Mouse (Mus musculus) liver, embryonic 15.5 days (tissue): ENCODE data around the gene Slc25a11. TPM values are rescaled to one million over a fixed set of nuclear protein-coding genes. Genes with fewer than 3 reads are reported as not detected.

Experiments
- ATAC-seq: fragments of 200-750 bp; cut with Nextera tagmentation; 2 replicates; pipeline ENCODE4 v1.8.0; 2017; ENCODE audit warnings: moderate number of reproducible peaks, mild to moderate bottlenecking, moderate library complexity; ENCODE audit not compliant: insufficient read depth
- H3K27ac ChIP-seq: fragments of 300-500 bp; sonication (generic); replicated peaks from 2 replicates; pipeline ENCODE4 v1.5.1; 2015; ENCODE audit warnings: mild to moderate bottlenecking, inconsistent platforms
- H3K27me3 ChIP-seq: fragments of 300-500 bp; sonication (generic); 2 replicates; pipeline ENCODE4 v1.6.1; 2015; ENCODE audit warnings: mild to moderate bottlenecking, inconsistent platforms
- H3K36me3 ChIP-seq: fragments of 300-500 bp; sonication (generic); replicated peaks from 2 replicates; pipeline ENCODE4 v1.6.1; 2015; ENCODE audit warnings: moderate library complexity, mild to moderate bottlenecking, inconsistent platforms
- H3K4me1 ChIP-seq: fragments of 300-500 bp; sonication (generic); replicated peaks from 2 replicates; pipeline ENCODE4 v1.6.1; 2015; ENCODE audit warnings: inconsistent platforms
- H3K4me2 ChIP-seq: fragments of 300-500 bp; sonication (generic); 2 replicates; pipeline ENCODE4 v1.6.1; 2015; ENCODE audit warnings: moderate library complexity, mild to moderate bottlenecking, inconsistent platforms
- H3K4me3 ChIP-seq: fragments of 300-500 bp; sonication (generic); replicated peaks from 2 replicates; pipeline ENCODE4 v1.5.1; 2015; ENCODE audit warnings: mild to moderate bottlenecking, inconsistent platforms
- H3K9ac ChIP-seq: fragments of 300-500 bp; sonication (generic); 2 replicates; pipeline ENCODE4 v1.6.1; 2015; ENCODE audit warnings: moderate library complexity, mild to moderate bottlenecking, inconsistent platforms
- H3K9me3 ChIP-seq: fragments of 300-500 bp; sonication (generic); replicated peaks from 2 replicates; pipeline ENCODE4 v1.6.1; 2016; ENCODE audit warnings: inconsistent platforms
- WGBS: fragments of 180-500 bp; shearing (Covaris S2); methylation state at CpG from one replicate; pipeline ENCODE4 v1.1.7; 2015; ENCODE audit warnings: mixed read lengths; ENCODE audit not compliant: insufficient replicate concordance; 5-methylcytosine and 5-hydroxymethylcytosine counted together
- polyA plus RNA-seq: library from polyadenylated mRNA; unstranded; fragments of >200 nt; fragmentation: Nextera tagmentation; extraction: Ambion mirVana; gene quantifications from 2 replicates; pipeline ENCODE4 v1.2.1, GENCODE M21; 2015

Gene Slc25a11
- polyA plus RNA-seq, 1 experiment from 2014 or later: 70.3 TPM

- Histone ChIP-seq H3K4me3 (no peak overlapping the region), H3K4me1 (peaks cover 26% of the 10 kb centered on the region), H3K4me2 (no peak overlapping the region), H3K27ac (peak overlapping the region; percentile 64; the same call in 1 of the 2 replicates), H3K27me3 (no peaks in the 10 kb centered on the region), H3K9ac (no peak overlapping the region), H3K36me3 (peaks cover 30% of the 10 kb centered on the region), H3K9me3 (no peaks in the 10 kb centered on the region)
- ATAC-seq: no peak
- 81% methylated on average over 8 of the region's 8 CpGs for WGBS
Measured at GRCm38 (mm10) chr11:70679361-70679760, 32.1 kb upstream of the Slc25a11 start.

GRCm38 (mm10) chr11:70678576-70678975, 31.3 kb upstream of the Slc25a11 start:
- Histone ChIP-seq H3K36me3 (peaks cover 36% of the 10 kb centered on the region), H3K27me3 (no peaks in the 10 kb centered on the region), H3K9ac (no peak overlapping the region), H3K4me1 (peaks cover 26% of the 10 kb centered on the region), H3K27ac (peak overlapping the region; percentile 73), H3K4me2 (no peak overlapping the region), H3K9me3 (no peaks in the 10 kb centered on the region), H3K4me3 (no peak overlapping the region)
- 73% methylated on average over 2 of the region's 2 CpGs for WGBS
- peak; percentile 54 for ATAC-seq

- H3K9ac ChIP-seq: no peak overlapping the region
- WGBS: 61% methylated on average over 9 of the region's 9 CpGs
Measured at GRCm38 (mm10) chr11:70678092-70678491, 30.8 kb upstream of the Slc25a11 start.

GRCm38 (mm10) chr11:70674501-70674900, 27.2 kb upstream of the Slc25a11 start:
- no peak for ATAC-seq
- Histone ChIP-seq H3K9ac (no peak overlapping the region), H3K27me3 (no peaks in the 10 kb centered on the region), H3K9me3 (no peaks in the 10 kb centered on the region), H3K4me2 (no peak overlapping the region), H3K4me1 (peaks cover 32% of the 10 kb centered on the region), H3K36me3 (peaks cover 23% of the 10 kb centered on the region; the same call in 1 of the 2 replicates), H3K27ac (no peak overlapping the region), H3K4me3 (no peak overlapping the region)
- WGBS: 55% methylated on average over 11 of the region's 11 CpGs

More at GRCm38 (mm10) chr11:70678092-70678491, 30.8 kb upstream of the Slc25a11 start:
- Histone ChIP-seq H3K27me3 (no peaks in the 10 kb centered on the region), H3K27ac (peak overlapping the region; percentile 73), H3K4me1 (peaks cover 26% of the 10 kb centered on the region), H3K9me3 (no peaks in the 10 kb centered on the region), H3K36me3 (peaks cover 32% of the 10 kb centered on the region), H3K4me3 (no peak overlapping the region), H3K4me2 (no peak overlapping the region)
- ATAC-seq: peak; percentile 61

- 85% methylated on average over 6 of the region's 6 CpGs for WGBS
- no peak overlapping the region for H3K27ac ChIP-seq
- peaks cover 23% of the 10 kb centered on the region; the same call in 1 of the 2 replicates for H3K36me3 ChIP-seq
Measured at GRCm38 (mm10) chr11:70674014-70674413, 26.7 kb upstream of the Slc25a11 start.

GRCm38 (mm10) chr11:70671333-70672047, 24.2 kb upstream of the Slc25a11 start:
- WGBS: 76% methylated on average over 16 of the region's 16 CpGs
- Histone ChIP-seq H3K4me1 (peaks cover 41% of the 10 kb centered on the region), H3K9me3 (no peaks in the 10 kb centered on the region), H3K36me3 (peaks cover 24% of the 10 kb centered on the region; the same call in 1 of the 2 replicates), H3K4me3 (no peak overlapping the region), H3K9ac (no peak overlapping the region), H3K27ac (no peak overlapping the region), H3K4me2 (no peak overlapping the region), H3K27me3 (no peaks in the 10 kb centered on the region)
- no peak for ATAC-seq

More at GRCm38 (mm10) chr11:70674014-70674413, 26.7 kb upstream of the Slc25a11 start:
- H3K4me1 ChIP-seq: peaks cover 28% of the 10 kb centered on the region
- no peak overlapping the region for H3K4me3 ChIP-seq
- H3K9ac ChIP-seq: no peak overlapping the region
- no peak for ATAC-seq
- no peaks in the 10 kb centered on the region for H3K27me3 ChIP-seq
- H3K4me2 ChIP-seq: no peak overlapping the region
- no peaks in the 10 kb centered on the region for H3K9me3 ChIP-seq

- H3K4me2 ChIP-seq: peak overlapping the region; percentile 98
- peaks cover 47% of the 10 kb centered on the region for H3K4me1 ChIP-seq
- no peaks in the 10 kb centered on the region for H3K9me3 ChIP-seq
- 55% methylated on average over 14 of the region's 14 CpGs for whole genome bisulfite sequencing
- no peak for ATAC-seq
- H3K4me3 ChIP-seq: peak overlapping the region; percentile 79
- peak overlapping the region; percentile 98 for H3K27ac ChIP-seq
- H3K9ac ChIP-seq: peak overlapping the region; percentile 78
- no peaks in the 10 kb centered on the region for H3K27me3 ChIP-seq
- peaks cover 26% of the 10 kb centered on the region; the same call in 1 of the 2 replicates for H3K36me3 ChIP-seq
Measured at GRCm38 (mm10) chr11:70670483-70670882, 23.2 kb upstream of the Slc25a11 start.

GRCm38 (mm10) chr11:70669582-70670345, 22.5 kb upstream of the Slc25a11 start:
- peak; percentile 0; the same call in 1 of the 2 replicates for ATAC-seq
- under 1% methylated on average over 31 of the region's 31 CpGs for WGBS
- no peaks in the 10 kb centered on the region for H3K27me3 ChIP-seq
- peak overlapping the region; percentile 79 for H3K4me3 ChIP-seq
- no peaks in the 10 kb centered on the region for H3K9me3 ChIP-seq
- peak overlapping the region; percentile 78 for H3K9ac ChIP-seq
- peaks cover 33% of the 10 kb centered on the region for H3K36me3 ChIP-seq
- peak overlapping the region; percentile 98 for H3K4me2 ChIP-seq
- peaks cover 47% of the 10 kb centered on the region for H3K4me1 ChIP-seq
- H3K27ac ChIP-seq: peak overlapping the region; percentile 98

GRCm38 (mm10) chr11:70668771-70669505, 21.7 kb upstream of the Slc25a11 start, which contains the start of gene Spag7:
Gene Spag7, minus strand, starts transcription at chr11:70669416.
- H3K36me3 ChIP-seq: peaks cover 38% of the 10 kb centered on the region
- H3K27ac ChIP-seq: peak within 1 kb of the TSS; percentile 98
- ATAC-seq: peak; percentile 92
- peaks cover 47% of the 10 kb centered on the region for H3K4me1 ChIP-seq
- peak within 1 kb of the TSS; percentile 98 for H3K4me2 ChIP-seq
- peak within 1 kb of the TSS; percentile 79 for H3K4me3 ChIP-seq
- H3K27me3 ChIP-seq: no peaks in the 10 kb centered on the region
- peak within 1 kb of the TSS; percentile 78 for H3K9ac ChIP-seq
- H3K9me3 ChIP-seq: no peaks in the 10 kb centered on the region
- under 1% methylated on average over 44 of the region's 44 CpGs for WGBS

- WGBS: 2% methylated on average over 15 of the region's 15 CpGs
- ATAC-seq: peak; percentile 67
- H3K27ac ChIP-seq: peak overlapping the region; percentile 98
- H3K4me3 ChIP-seq: peak overlapping the region; percentile 79
- H3K27me3 ChIP-seq: no peaks in the 10 kb centered on the region
- H3K4me1 ChIP-seq: peaks cover 47% of the 10 kb centered on the region
- peak overlapping the region; percentile 78 for H3K9ac ChIP-seq
- H3K9me3 ChIP-seq: no peaks in the 10 kb centered on the region
- peaks cover 41% of the 10 kb centered on the region for H3K36me3 ChIP-seq
- H3K4me2 ChIP-seq: peak overlapping the region; percentile 98
Measured at GRCm38 (mm10) chr11:70668335-70668770, 21.1 kb upstream of the Slc25a11 start.
